Mouse (Mus musculus): Measurements from ENCODE around the gene Ddr2. TPM values are rescaled to one million over a fixed set of nuclear protein-coding genes. Genes with fewer than 3 reads are reported as not detected.

Gene Ddr2
- total and polyA plus RNA-seq, 3 experiments, result 0.04 TPM; not detected in 2

GRCm38 (mm10) chr1:170124644-170125043 lies 14.1 kb upstream of the Ddr2 start:
- Histone ChIP-seq H3K9ac (ENCODE audit: control insufficient read depth, low read depth, low read length, poor library complexity, severe bottlenecking) (no peak overlapping the region), H3K4me1 (ENCODE audit: control insufficient read depth in 1 of 2, insufficient read depth in 2 of 2, low read length in 2 of 2) (no peaks in the 10 kb centered on the region), H3K9me3 (replicated peaks; ENCODE audit: insufficient read depth, low read length) (no peaks in the 10 kb centered on the region), H3K27me3 (ENCODE audit: control insufficient read depth in 1 of 2, insufficient read depth in 2 of 2, low read length in 2 of 2) (no peaks in the 10 kb centered on the region), H3K36me3 (ENCODE audit: control insufficient read depth in 1 of 2, insufficient read depth in 2 of 2, low read length in 2 of 2) (no peaks in the 10 kb centered on the region), H3K4me3 (ENCODE audit: control insufficient read depth in 1 of 2, insufficient read depth in 1 of 2, low read depth in 2 of 2, low read length in 2 of 2) (no peak overlapping the region), H3K27ac (ENCODE audit: control insufficient read depth, low read depth, low read length) (no peak overlapping the region), H3K79me2 (ENCODE audit: control insufficient read depth, insufficient read depth, low read length, poor library complexity) (no peaks in the 10 kb centered on the region)
- no peak for DNase-seq (ENCODE audit: low read depth, low spot score)
- TF ChIP-seq JUND (IDR thresholded peaks at IDR 0.05; ENCODE audit: low read depth, low read length), result no peak
- no peak for TF ChIP-seq KAT2A (conservative IDR thresholded peaks at IDR 0.05; ENCODE audit: low read depth, low read length)
- no peak for TF ChIP-seq SMC3 (IDR thresholded peaks at IDR 0.05; ENCODE audit: low read depth, low read length)
- no peak for TF ChIP-seq SIN3A (IDR thresholded peaks at IDR 0.05; ENCODE audit: low read length)
- TF ChIP-seq GATA1 (IDR thresholded peaks at IDR 0.05; ENCODE audit: low read depth, low read length), result no peak
- no peak for TF ChIP-seq MAZ (IDR thresholded peaks at IDR 0.05; ENCODE audit: low read depth, low read length)
- TF ChIP-seq USF1 (IDR thresholded peaks at IDR 0.05; ENCODE audit: low read depth, low read length), result no peak
- TF ChIP-seq ZNF384 (IDR thresholded peaks at IDR 0.05; ENCODE audit: low read depth, low read length), result no peak
- TF ChIP-seq RCOR1 (IDR thresholded peaks at IDR 0.05; ENCODE audit: low read depth, low read length), result no peak
- no peak for TF ChIP-seq MXI1 (IDR thresholded peaks at IDR 0.05; ENCODE audit: low read depth, low read length)
- TF ChIP-seq USF2 (IDR thresholded peaks at IDR 0.05; ENCODE audit: borderline replicate concordance in 1 of 2, insufficient read depth in 1 of 2, low read depth in 1 of 2, low read length in 2 of 2), result no peak
- TF ChIP-seq MYB (IDR thresholded peaks at IDR 0.05; ENCODE audit: low read depth, low read length), result no peak
- no peak for TF ChIP-seq CHD2 (IDR thresholded peaks at IDR 0.05; ENCODE audit: low read length)
- TF ChIP-seq ZC3H11A (IDR thresholded peaks at IDR 0.05; ENCODE audit: low read depth, low read length), result no peak
- TF ChIP-seq UBTF (IDR thresholded peaks at IDR 0.05; ENCODE audit: borderline replicate concordance, insufficient read depth, low read depth, low read length), result no peak
- TF ChIP-seq CTCF (IDR thresholded peaks at IDR 0.05 in 2 of 3, conservative IDR thresholded peaks at IDR 0.05 in 1 of 3; ENCODE audit: control insufficient read depth in 1 of 3, insufficient read depth in 1 of 3, low read depth in 2 of 3, low read length in 3 of 3, poor library complexity in 1 of 3, severe bottlenecking in 1 of 3), result no peak
- TF ChIP-seq EP300 (IDR thresholded peaks at IDR 0.05; ENCODE audit: low read depth in 1 of 2, low read length in 2 of 2), result no peak
- TF ChIP-seq TBP (IDR thresholded peaks at IDR 0.05; ENCODE audit: low read depth, low read length), result no peak
- TF ChIP-seq POLR2AphosphoS2 (IDR thresholded peaks at IDR 0.05; ENCODE audit: low read length), result no peak

- no peak overlapping the region for H3K27ac ChIP-seq (ENCODE audit: control insufficient read depth, low read depth, low read length)
- no peaks in the 10 kb centered on the region for H3K36me3 ChIP-seq (ENCODE audit: control insufficient read depth in 1 of 2, insufficient read depth in 2 of 2, low read length in 2 of 2)
- H3K4me3 ChIP-seq (ENCODE audit: control insufficient read depth in 1 of 2, insufficient read depth in 1 of 2, low read depth in 2 of 2, low read length in 2 of 2), result no peak overlapping the region
- no peak overlapping the region for H3K9ac ChIP-seq (ENCODE audit: control insufficient read depth, low read depth, low read length, poor library complexity, severe bottlenecking)
- no peaks in the 10 kb centered on the region for H3K4me1 ChIP-seq (ENCODE audit: control insufficient read depth in 1 of 2, insufficient read depth in 2 of 2, low read length in 2 of 2)
- no peaks in the 10 kb centered on the region for H3K79me2 ChIP-seq (ENCODE audit: control insufficient read depth, insufficient read depth, low read length, poor library complexity)
- DNase-seq (ENCODE audit: low read depth, low spot score), result no peak
- H3K9me3 ChIP-seq (replicated peaks; ENCODE audit: insufficient read depth, low read length), result no peaks in the 10 kb centered on the region
- no peaks in the 10 kb centered on the region; a peak in 1 of 4 replicates for H3K27me3 ChIP-seq (ENCODE audit: control insufficient read depth in 1 of 2, insufficient read depth in 2 of 2, low read length in 2 of 2)
- TF ChIP-seq TBP (IDR thresholded peaks at IDR 0.05; ENCODE audit: low read depth, low read length) (no peak), CHD2 (IDR thresholded peaks at IDR 0.05; ENCODE audit: low read length) (no peak), UBTF (IDR thresholded peaks at IDR 0.05; ENCODE audit: borderline replicate concordance, insufficient read depth, low read depth, low read length) (no peak), SMC3 (IDR thresholded peaks at IDR 0.05; ENCODE audit: low read depth, low read length) (no peak), MAFK (IDR thresholded peaks at IDR 0.05; ENCODE audit: borderline replicate concordance, low read depth, low read length) (no peak), ELF1 (IDR thresholded peaks at IDR 0.05; ENCODE audit: low read depth, low read length) (no peak), POLR2AphosphoS2 (IDR thresholded peaks at IDR 0.05; ENCODE audit: low read length) (no peak), SIN3A (IDR thresholded peaks at IDR 0.05; ENCODE audit: low read length) (no peak), TCF12 (IDR thresholded peaks at IDR 0.05; ENCODE audit: low read depth, low read length) (no peak), POLR2AphosphoS5 (IDR thresholded peaks at IDR 0.05; ENCODE audit: borderline replicate concordance, low read depth, low read length) (no peak), MYB (IDR thresholded peaks at IDR 0.05; ENCODE audit: low read depth, low read length) (no peak), RCOR1 (IDR thresholded peaks at IDR 0.05; ENCODE audit: low read depth, low read length) (no peak), POLR2A (IDR thresholded peaks at IDR 0.05; ENCODE audit: control insufficient read depth in 1 of 2, insufficient read depth in 1 of 2, low read depth in 1 of 2, low read length in 2 of 2, poor library complexity in 1 of 2) (no peak), NRF1 (IDR thresholded peaks at IDR 0.05; ENCODE audit: insufficient read depth, low read depth, low read length, poor library complexity, severe bottlenecking) (no peak), EP300 (IDR thresholded peaks at IDR 0.05; ENCODE audit: low read depth in 1 of 2, low read length in 2 of 2) (no peak), CTCF (IDR thresholded peaks at IDR 0.05 in 2 of 3, conservative IDR thresholded peaks at IDR 0.05 in 1 of 3; ENCODE audit: control insufficient read depth in 1 of 3, insufficient read depth in 1 of 3, low read depth in 2 of 3, low read length in 3 of 3, poor library complexity in 1 of 3, severe bottlenecking in 1 of 3) (no peak), TAL1 (IDR thresholded peaks at IDR 0.05; ENCODE audit: low read length) (no peak)
Observed at GRCm38 (mm10) chr1:170113616-170114015, 3.1 kb upstream of the Ddr2 start.

All from MEL (cell line).